Mouse (Mus musculus) forebrain, embryonic 13.5 days (tissue): ENCODE data around the gene Pccb. TPM values are rescaled to one million over a fixed set of nuclear protein-coding genes. Genes with fewer than 3 reads are reported as not detected.

Experiments used
- ATAC-seq: fragments of 200-750 bp; cut with Nextera tagmentation; 2 replicates; pipeline ENCODE4 v1.8.0; 2017
- H3K27ac ChIP-seq: fragments of 300-500 bp; sonication (generic); 2 replicates; pipeline ENCODE4 v1.5.1; 2015; ENCODE audit warnings: inconsistent platforms, mild to moderate bottlenecking, moderate library complexity
- H3K27me3 ChIP-seq: fragments of 300-500 bp; sonication (generic); 2 replicates; pipeline ENCODE4 v1.6.1; 2015; ENCODE audit warnings: mild to moderate bottlenecking, inconsistent platforms
- H3K36me3 ChIP-seq: fragments of 300-500 bp; sonication (generic); 2 replicates; pipeline ENCODE4 v1.6.1; 2015; ENCODE audit warnings: mild to moderate bottlenecking, inconsistent platforms; ENCODE audit not compliant: poor library complexity, severe bottlenecking
- H3K4me1 ChIP-seq: fragments of 300-500 bp; sonication (generic); 2 replicates; pipeline ENCODE4 v1.6.1; 2015; ENCODE audit warnings: inconsistent platforms
- H3K4me2 ChIP-seq: fragments of 300-500 bp; sonication (generic); 2 replicates; pipeline ENCODE4 v1.6.1; 2015; ENCODE audit warnings: inconsistent platforms, mild to moderate bottlenecking, moderate library complexity
- H3K4me3 ChIP-seq: fragments of 300-500 bp; sonication (generic); 2 replicates; pipeline ENCODE4 v1.5.1; 2015; ENCODE audit warnings: mild to moderate bottlenecking, inconsistent platforms
- H3K9ac ChIP-seq: fragments of 300-500 bp; sonication (generic); 2 replicates; pipeline ENCODE4 v1.6.1; 2015; ENCODE audit warnings: mild to moderate bottlenecking, inconsistent platforms
- H3K9me3 ChIP-seq: fragments of 300-500 bp; sonication (generic); replicated peaks from 2 replicates; pipeline ENCODE4 v1.6.1; 2016; ENCODE audit warnings: inconsistent platforms
- WGBS: fragments of 180-500 bp; shearing (Covaris S2); methylation state at CpG from one replicate; pipeline ENCODE4 v1.1.7; 2015; 5-methylcytosine and 5-hydroxymethylcytosine counted together
- polyA plus RNA-seq: library from polyadenylated mRNA; unstranded; fragments of >200 nt; fragmentation: Nextera tagmentation; extraction: Ambion mirVana; gene quantifications from 2 replicates; pipeline ENCODE4 v1.2.1, GENCODE M21; 2015

The Pccb gene
- polyA plus RNA-seq, 1 experiment from 2014 or later, result 18.8 TPM

DNA sequence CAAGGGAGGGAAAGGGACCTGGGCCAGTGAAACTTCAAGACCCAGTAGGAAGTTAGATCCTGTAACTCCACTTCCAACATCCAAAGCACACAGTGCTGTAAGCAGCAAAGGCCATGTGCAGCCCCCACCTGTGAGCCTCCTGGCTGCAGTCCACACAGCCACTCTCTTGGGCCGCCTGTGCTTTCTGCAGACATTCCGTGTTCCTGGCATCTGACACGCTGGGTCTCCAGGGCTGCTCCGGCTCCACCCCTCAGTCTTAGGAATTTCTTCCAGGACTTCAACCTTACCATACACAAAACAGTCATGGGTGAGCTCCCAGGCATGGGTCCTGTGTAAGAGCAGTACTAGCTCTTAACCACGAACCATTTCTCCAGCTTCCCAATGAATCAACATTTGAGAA lies 55.4 kb downstream of the Pccb start:
- no peaks in the 10 kb centered on the region for H3K27me3 ChIP-seq
- H3K9me3 ChIP-seq, result no peaks in the 10 kb centered on the region
- no peak overlapping the region for H3K9ac ChIP-seq
- no peak overlapping the region for H3K4me2 ChIP-seq
- H3K36me3 ChIP-seq, result peaks cover 14% of the 10 kb centered on the region
- no peak for ATAC-seq
- H3K4me3 ChIP-seq, result no peak overlapping the region
- H3K4me1 ChIP-seq, result no peaks in the 10 kb centered on the region
- H3K27ac ChIP-seq, result no peak overlapping the region
- 92% methylated on average over 5 of the region's 5 CpGs for WGBS

- no peak for ATAC-seq
- H3K4me1 ChIP-seq, result no peaks in the 10 kb centered on the region
- H3K27me3 ChIP-seq, result no peaks in the 10 kb centered on the region
- no peak overlapping the region for H3K9ac ChIP-seq
- no peak overlapping the region for H3K4me2 ChIP-seq
- no peaks in the 10 kb centered on the region for H3K9me3 ChIP-seq
- H3K36me3 ChIP-seq, result peaks cover 8% of the 10 kb centered on the region
- H3K4me3 ChIP-seq, result no peak overlapping the region
- H3K27ac ChIP-seq, result no peak overlapping the region
- WGBS, result 95% methylated on average over 5 of the region's 5 CpGs
Observed at GRCm38 (mm10) chr9:100978666-100979065, 56.0 kb downstream of the Pccb start.

GRCm38 (mm10) chr9:100969461-100969860 lies 65.2 kb downstream of the Pccb start:
- no peaks in the 10 kb centered on the region for H3K9me3 ChIP-seq
- H3K4me1 ChIP-seq, result no peaks in the 10 kb centered on the region
- no peak overlapping the region for H3K4me2 ChIP-seq
- H3K36me3 ChIP-seq, result no peaks in the 10 kb centered on the region
- no peak overlapping the region for H3K9ac ChIP-seq
- no peaks in the 10 kb centered on the region for H3K27me3 ChIP-seq
- no peak overlapping the region for H3K27ac ChIP-seq
- ATAC-seq, result no peak
- WGBS, result 89% methylated on average over 2 of the region's 2 CpGs
- no peak overlapping the region for H3K4me3 ChIP-seq

GRCm38 (mm10) chr9:100964106-100964505 lies 70.6 kb downstream of the Pccb start:
- no peak overlapping the region for H3K9ac ChIP-seq
- no peak for ATAC-seq
- WGBS, result 74% methylated on average over 4 of the region's 4 CpGs
- H3K27ac ChIP-seq, result no peak overlapping the region
- H3K4me3 ChIP-seq, result no peak overlapping the region
- no peaks in the 10 kb centered on the region for H3K9me3 ChIP-seq
- H3K27me3 ChIP-seq, result no peaks in the 10 kb centered on the region
- no peak overlapping the region for H3K4me2 ChIP-seq
- H3K4me1 ChIP-seq, result peaks cover 11% of the 10 kb centered on the region
- peaks cover 12% of the 10 kb centered on the region for H3K36me3 ChIP-seq

GRCm38 (mm10) chr9:100963428-100963912 lies 71.2 kb downstream of the Pccb start:
- H3K27ac ChIP-seq, result 0 out of 2 replicates have a peak overlapping the region, but pooled peaks have one; percentile 31
- no peak overlapping the region for H3K9ac ChIP-seq
- ATAC-seq, result peak; percentile 90; the same call in 1 of the 2 replicates
- H3K4me1 ChIP-seq, result peaks cover 11% of the 10 kb centered on the region
- H3K4me3 ChIP-seq, result no peak overlapping the region
- WGBS, result 24% methylated on average over 1 of the region's 1 CpGs
- H3K9me3 ChIP-seq, result no peaks in the 10 kb centered on the region
- peaks cover 16% of the 10 kb centered on the region for H3K36me3 ChIP-seq
- no peaks in the 10 kb centered on the region for H3K27me3 ChIP-seq
- H3K4me2 ChIP-seq, result 0 out of 2 replicates have a peak overlapping the region, but pooled peaks have one; percentile 2

- Histone ChIP-seq H3K9ac (no peak overlapping the region), H3K9me3 (no peaks in the 10 kb centered on the region), H3K36me3 (peaks cover 20% of the 10 kb centered on the region), H3K27ac (0 out of 2 replicates have a peak overlapping the region, but pooled peaks have one; percentile 31), H3K27me3 (no peaks in the 10 kb centered on the region), H3K4me3 (no peak overlapping the region), H3K4me1 (peaks cover 11% of the 10 kb centered on the region), H3K4me2 (no peak overlapping the region)
- ATAC-seq, result peak; percentile 16; the same call in 1 of the 2 replicates
- 49% methylated on average over 5 of the region's 5 CpGs for WGBS
Observed at GRCm38 (mm10) chr9:100962903-100963427, 71.7 kb downstream of the Pccb start.

DNA sequence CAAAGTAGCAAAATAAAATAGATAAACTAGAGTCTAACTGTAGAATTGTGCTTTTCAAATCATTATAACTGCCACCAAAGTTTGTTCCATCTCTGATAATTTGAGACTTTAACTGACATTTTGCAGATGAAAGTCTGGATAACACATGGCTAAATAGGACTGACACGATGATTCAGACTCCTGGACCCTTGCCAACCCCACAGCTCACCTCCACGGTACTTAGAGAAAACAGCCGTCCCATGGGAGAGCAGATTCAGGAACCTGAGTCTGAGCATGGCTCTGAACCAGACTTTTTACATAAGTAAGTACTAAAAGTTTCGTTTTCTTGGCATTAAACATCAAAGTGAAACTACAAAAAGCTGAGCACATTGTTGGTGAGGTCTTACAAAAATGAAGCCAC lies 83.2 kb downstream of the Pccb start:
- H3K9ac ChIP-seq, result no peak overlapping the region

GRCm38 (mm10) chr9:100944677-100945365 lies 89.9 kb downstream of the Pccb start:
- no peaks in the 10 kb centered on the region for H3K4me1 ChIP-seq
- no peak overlapping the region for H3K4me3 ChIP-seq
- no peak overlapping the region for H3K27ac ChIP-seq
- H3K9ac ChIP-seq, result no peak overlapping the region
- H3K9me3 ChIP-seq, result no peaks in the 10 kb centered on the region
- no peak for ATAC-seq
- 94% methylated on average over 5 of the region's 5 CpGs for WGBS
- peaks cover 19% of the 10 kb centered on the region for H3K36me3 ChIP-seq
- no peaks in the 10 kb centered on the region for H3K27me3 ChIP-seq
- no peak overlapping the region for H3K4me2 ChIP-seq

More for the DNA sequence above, 83.2 kb downstream of the Pccb start:
- H3K4me1 ChIP-seq, result no peaks in the 10 kb centered on the region
- H3K4me2 ChIP-seq, result no peak overlapping the region
- 56% methylated on average over 4 of the region's 4 CpGs for WGBS
- no peaks in the 10 kb centered on the region for H3K27me3 ChIP-seq
- H3K27ac ChIP-seq, result no peak overlapping the region
- no peak for ATAC-seq
- H3K4me3 ChIP-seq, result no peak overlapping the region
- H3K9me3 ChIP-seq, result no peaks in the 10 kb centered on the region
- H3K36me3 ChIP-seq, result peaks cover 36% of the 10 kb centered on the region

DNA sequence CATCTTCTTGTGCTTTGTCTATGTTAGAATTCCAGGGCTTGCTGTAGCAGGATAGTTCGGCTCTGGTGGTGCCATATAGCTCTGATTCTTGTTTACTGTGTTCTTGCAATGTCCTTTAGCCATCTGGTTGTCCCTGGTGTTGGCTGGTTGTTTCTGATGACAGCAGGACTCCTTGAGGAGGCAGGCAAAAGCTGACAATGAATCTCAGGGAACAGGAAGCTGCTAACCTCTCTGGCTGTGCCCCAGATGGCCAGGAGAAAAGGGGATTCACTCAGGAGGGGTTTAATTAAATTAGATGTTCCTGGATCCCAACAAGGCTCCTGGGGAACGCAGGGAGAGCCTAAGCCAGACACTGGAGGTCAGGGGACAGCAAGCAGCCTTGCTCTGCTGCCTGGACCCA lies 92.7 kb downstream of the Pccb start:
- peaks cover 11% of the 10 kb centered on the region for H3K36me3 ChIP-seq
- no peak overlapping the region for H3K9ac ChIP-seq
- 27% methylated on average over 2 of the region's 2 CpGs for WGBS
- no peaks in the 10 kb centered on the region for H3K9me3 ChIP-seq
- H3K4me2 ChIP-seq, result no peak overlapping the region
- no peak overlapping the region for H3K4me3 ChIP-seq
- H3K27me3 ChIP-seq, result no peaks in the 10 kb centered on the region
- no peaks in the 10 kb centered on the region for H3K4me1 ChIP-seq
- ATAC-seq, result no peak
- no peak overlapping the region for H3K27ac ChIP-seq

Other genes starting within 250 kb of the Pccb start
- 5.7 and 6.1 TPM in 2 replicates for gene Msl2, start 39.2 kb upstream of the Pccb start, polyA plus RNA-seq
- 15.9 and 17.3 TPM in 2 replicates for gene Ppp2r3a, start 216.9 kb upstream of the Pccb start, polyA plus RNA-seq